In the genomic region with DNA sequence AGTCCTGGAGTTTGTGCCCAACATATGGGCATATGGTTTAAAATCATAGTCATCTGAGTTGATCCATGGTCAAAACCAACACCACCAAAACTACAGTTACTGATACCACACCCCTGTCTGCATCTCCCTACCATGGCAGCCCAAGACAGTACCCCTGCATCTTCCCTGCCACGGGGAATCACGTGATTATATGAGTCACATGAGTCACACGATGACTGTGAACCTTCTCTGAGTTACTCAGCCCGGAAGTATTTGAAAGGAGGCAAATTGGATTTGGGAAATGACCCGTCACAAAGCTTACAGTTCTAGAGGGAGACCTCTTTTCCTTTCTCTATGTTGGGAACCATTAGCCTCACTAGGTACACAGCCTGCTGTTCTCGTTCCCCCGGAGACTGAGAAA, we compare ENCODE assay signal across 19 mouse cellular contexts.
"Had no signal": no experiment of that assay in that cellular context is flagged by ENCODE, and none has a peak within 500 bp of the region (broad histone marks: within the 10 kb centered on the region; RNA-seq: fewer than 3 reads in every experiment).

No protein-coding gene starts in this region.

- H3K4me2 ChIP-seq: kidney, embryonic 15.5 days; limb, embryonic 12.5 days; liver, embryonic 13.5 days; lung, embryonic 15.5 days; midbrain, embryonic 11.5 days; midbrain, embryonic 15.5 days; neural tube, embryonic 13.5 days had no signal

- H3K36me3 ChIP-seq: kidney, embryonic 15.5 days; liver, embryonic 13.5 days; lung, embryonic 15.5 days; midbrain, embryonic 15.5 days; neural tube, embryonic 13.5 days had no signal

- ATAC-seq: liver, postnatal 0 days; midbrain, embryonic 15.5 days had no signal

- H3K9ac ChIP-seq: kidney, embryonic 15.5 days; limb, embryonic 12.5 days; liver, embryonic 13.5 days; liver, postnatal 0 days; lung, embryonic 15.5 days; midbrain, embryonic 15.5 days; neural tube, embryonic 13.5 days had no signal

- H3K27me3 ChIP-seq: kidney, embryonic 15.5 days; limb, embryonic 12.5 days; liver, embryonic 13.5 days; lung, embryonic 15.5 days; megakaryocyte, embryonic 14.5 days; neural tube, embryonic 13.5 days had no signal

- DNase-seq: kidney, postnatal 25 days; layer of hippocampus, postnatal 36 days; liver; liver, embryonic 13.5 days; liver, postnatal 0 days; lung, postnatal 14 days; retina, postnatal 1 day; right cerebral cortex, postnatal 4 days; spleen, adult 18-20 months; thymus, adult 18-20 months; thymus, postnatal 25 days had no signal

- H3K4me1 ChIP-seq: limb, embryonic 12.5 days; lung, embryonic 15.5 days; megakaryocyte, embryonic 14.5 days had no signal

- H3K4me3 ChIP-seq: kidney, embryonic 15.5 days; limb, embryonic 12.5 days; liver, embryonic 13.5 days; lung, embryonic 15.5 days; megakaryocyte, embryonic 14.5 days; midbrain, embryonic 15.5 days; neural tube, embryonic 13.5 days had no signal

- H3K9me3 ChIP-seq: kidney, embryonic 15.5 days; limb, embryonic 12.5 days; liver, embryonic 13.5 days; lung, embryonic 15.5 days; megakaryocyte, embryonic 14.5 days; midbrain, embryonic 15.5 days; neural tube, embryonic 13.5 days had no signal

- H3K27ac ChIP-seq: kidney, embryonic 15.5 days; limb, embryonic 12.5 days; liver, embryonic 13.5 days; lung, embryonic 15.5 days; macrophage; midbrain, embryonic 15.5 days; neural tube, embryonic 13.5 days had no signal
